Mouse (Mus musculus): Measurements from ENCODE around the gene Jam2.

DNA sequence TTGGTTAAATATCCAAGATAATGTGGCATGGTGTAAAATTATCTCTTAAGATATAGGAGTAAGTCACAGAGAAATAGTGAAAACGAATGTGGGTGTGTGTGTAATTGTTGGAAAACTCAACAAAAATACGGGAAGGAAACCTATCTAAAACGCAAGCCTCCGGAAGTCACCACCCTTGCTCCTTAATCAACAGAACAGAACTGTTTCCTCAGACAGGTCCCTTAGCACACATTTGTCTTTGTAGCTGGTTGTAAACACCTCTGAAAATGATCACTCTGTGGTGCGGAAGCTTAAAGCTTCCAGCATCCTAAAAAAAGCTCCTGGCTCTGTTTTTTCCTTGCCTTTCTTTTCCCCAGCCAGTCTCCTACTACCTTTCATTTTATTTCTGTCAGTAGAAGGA is 30.9 kb downstream of the Jam2 start:
- no peak for TF ChIP-seq EP300 (optimal IDR thresholded peaks at IDR 0.05)
- TF ChIP-seq CTCF (IDR thresholded peaks at IDR 0.05; ENCODE audit: low read depth) = no peak
